Mouse (Mus musculus) liver, embryonic 15.5 days (tissue): ENCODE results near the gene Flt3. TPM values are rescaled to one million over a fixed set of nuclear protein-coding genes. Genes with fewer than 3 reads are reported as not detected.

Experiments
- ATAC-seq: fragments of 200-750 bp; cut with Nextera tagmentation; 2 replicates; pipeline ENCODE4 v1.8.0; 2017; ENCODE audit warnings: moderate number of reproducible peaks, mild to moderate bottlenecking, moderate library complexity; ENCODE audit not compliant: insufficient read depth
- H3K27ac ChIP-seq: fragments of 300-500 bp; sonication (generic); replicated peaks from 2 replicates; pipeline ENCODE4 v1.5.1; 2015; ENCODE audit warnings: mild to moderate bottlenecking, inconsistent platforms
- H3K27me3 ChIP-seq: fragments of 300-500 bp; sonication (generic); 2 replicates; pipeline ENCODE4 v1.6.1; 2015; ENCODE audit warnings: mild to moderate bottlenecking, inconsistent platforms
- H3K36me3 ChIP-seq: fragments of 300-500 bp; sonication (generic); replicated peaks from 2 replicates; pipeline ENCODE4 v1.6.1; 2015; ENCODE audit warnings: moderate library complexity, mild to moderate bottlenecking, inconsistent platforms
- H3K4me1 ChIP-seq: fragments of 300-500 bp; sonication (generic); replicated peaks from 2 replicates; pipeline ENCODE4 v1.6.1; 2015; ENCODE audit warnings: inconsistent platforms
- H3K4me2 ChIP-seq: fragments of 300-500 bp; sonication (generic); 2 replicates; pipeline ENCODE4 v1.6.1; 2015; ENCODE audit warnings: moderate library complexity, mild to moderate bottlenecking, inconsistent platforms
- H3K4me3 ChIP-seq: fragments of 300-500 bp; sonication (generic); replicated peaks from 2 replicates; pipeline ENCODE4 v1.5.1; 2015; ENCODE audit warnings: mild to moderate bottlenecking, inconsistent platforms
- H3K9ac ChIP-seq: fragments of 300-500 bp; sonication (generic); 2 replicates; pipeline ENCODE4 v1.6.1; 2015; ENCODE audit warnings: moderate library complexity, mild to moderate bottlenecking, inconsistent platforms
- H3K9me3 ChIP-seq: fragments of 300-500 bp; sonication (generic); replicated peaks from 2 replicates; pipeline ENCODE4 v1.6.1; 2016; ENCODE audit warnings: inconsistent platforms
- WGBS: fragments of 180-500 bp; shearing (Covaris S2); methylation state at CpG from one replicate; pipeline ENCODE4 v1.1.7; 2015; ENCODE audit warnings: mixed read lengths; ENCODE audit not compliant: insufficient replicate concordance; 5-methylcytosine and 5-hydroxymethylcytosine counted together
- polyA plus RNA-seq: library from polyadenylated mRNA; unstranded; fragments of >200 nt; fragmentation: Nextera tagmentation; extraction: Ambion mirVana; gene quantifications from 2 replicates; pipeline ENCODE4 v1.2.1, GENCODE M21; 2015

The Flt3 gene
- polyA plus RNA-seq, 1 experiment from 2014 or later = 1.4 TPM

DNA sequence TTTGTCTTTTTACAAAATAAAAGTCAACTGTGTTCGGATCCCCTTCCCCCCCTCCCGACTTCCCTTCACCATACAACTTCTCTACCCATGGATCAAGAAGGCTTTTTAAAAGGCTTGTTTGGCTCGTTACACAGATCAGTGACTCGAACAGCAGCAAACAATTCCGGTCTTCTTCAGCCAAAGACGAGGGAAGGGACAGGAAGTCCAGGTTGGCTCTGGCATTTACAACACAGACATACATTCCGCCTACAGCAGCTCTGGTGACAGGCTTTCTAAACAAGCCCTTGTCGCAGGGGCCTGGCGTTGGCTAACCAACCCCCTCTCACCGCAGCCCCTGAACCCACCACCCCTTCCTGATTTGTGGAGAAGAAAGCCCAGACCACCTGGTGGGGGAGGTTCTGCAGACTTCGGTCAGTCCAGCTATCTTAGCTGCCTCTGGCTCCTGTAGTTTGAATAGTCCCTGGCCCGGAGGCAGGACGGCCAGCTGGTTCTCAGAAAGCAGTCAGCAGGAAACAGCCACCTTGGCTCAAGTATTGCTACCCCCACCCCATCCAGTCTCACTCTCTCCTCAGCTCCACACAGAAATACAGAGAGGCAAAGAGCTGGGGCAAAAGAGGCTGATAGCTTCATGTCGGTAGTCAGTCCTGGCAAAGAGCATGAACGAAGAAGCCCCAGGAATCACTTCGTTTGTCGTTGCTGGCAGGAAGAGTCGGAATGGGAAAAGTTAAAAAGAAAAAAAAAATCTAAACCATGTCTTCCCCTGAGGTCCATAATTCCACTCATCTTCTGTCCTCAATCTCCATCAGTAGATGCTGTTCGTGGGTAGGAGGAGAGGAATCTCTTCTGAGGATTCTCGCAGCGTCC is 99.1 kb downstream of the Flt3 start:
- H3K27ac ChIP-seq = no peak overlapping the region
- ATAC-seq = no peak
- H3K4me3 ChIP-seq = no peak overlapping the region
- H3K4me1 ChIP-seq = 0 out of 2 replicates have a peak, but pooled peaks cover 3% of the 10 kb centered on the region
- 2% methylated on average over 21 of the region's 21 CpGs for WGBS
- no peaks in the 10 kb centered on the region for H3K9me3 ChIP-seq
- H3K9ac ChIP-seq = no peak overlapping the region
- no peaks in the 10 kb centered on the region for H3K36me3 ChIP-seq
- 0 out of 2 replicates have a peak overlapping the region, but pooled peaks have one; percentile 25 for H3K4me2 ChIP-seq
- peaks cover 96% of the 10 kb centered on the region for H3K27me3 ChIP-seq

DNA sequence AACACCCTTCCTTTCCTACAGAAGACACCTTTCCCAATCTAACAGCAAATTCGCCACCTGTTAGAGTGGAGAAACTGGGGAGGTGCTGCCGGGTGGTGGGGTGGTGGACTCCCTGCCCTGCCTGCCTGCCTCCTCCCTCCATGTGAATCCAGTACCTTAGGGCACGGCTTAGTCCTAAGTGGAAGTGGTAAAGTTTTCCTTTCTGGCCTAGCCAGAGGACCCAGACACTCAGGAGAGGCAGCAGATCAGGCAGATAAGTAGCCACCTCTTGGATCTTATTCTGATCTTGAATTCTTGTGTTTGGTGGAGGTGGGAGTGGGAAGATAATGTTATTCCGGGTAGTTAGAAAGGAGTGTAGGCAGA is 100.3 kb downstream of the Flt3 start:
- H3K27me3 ChIP-seq = peaks cover 92% of the 10 kb centered on the region
- WGBS = 1% methylated on average over 4 of the region's 4 CpGs
- H3K4me2 ChIP-seq = peak overlapping the region; percentile 45
- no peaks in the 10 kb centered on the region for H3K9me3 ChIP-seq
- no peaks in the 10 kb centered on the region for H3K36me3 ChIP-seq
- ATAC-seq = peak; percentile 32; the same call in 1 of the 2 replicates
- H3K4me3 ChIP-seq = peak overlapping the region; percentile 35; the same call in 1 of the 2 replicates
- 0 out of 2 replicates have a peak, but pooled peaks cover 3% of the 10 kb centered on the region for H3K4me1 ChIP-seq
- H3K9ac ChIP-seq = no peak overlapping the region
- H3K27ac ChIP-seq = no peak overlapping the region

DNA sequence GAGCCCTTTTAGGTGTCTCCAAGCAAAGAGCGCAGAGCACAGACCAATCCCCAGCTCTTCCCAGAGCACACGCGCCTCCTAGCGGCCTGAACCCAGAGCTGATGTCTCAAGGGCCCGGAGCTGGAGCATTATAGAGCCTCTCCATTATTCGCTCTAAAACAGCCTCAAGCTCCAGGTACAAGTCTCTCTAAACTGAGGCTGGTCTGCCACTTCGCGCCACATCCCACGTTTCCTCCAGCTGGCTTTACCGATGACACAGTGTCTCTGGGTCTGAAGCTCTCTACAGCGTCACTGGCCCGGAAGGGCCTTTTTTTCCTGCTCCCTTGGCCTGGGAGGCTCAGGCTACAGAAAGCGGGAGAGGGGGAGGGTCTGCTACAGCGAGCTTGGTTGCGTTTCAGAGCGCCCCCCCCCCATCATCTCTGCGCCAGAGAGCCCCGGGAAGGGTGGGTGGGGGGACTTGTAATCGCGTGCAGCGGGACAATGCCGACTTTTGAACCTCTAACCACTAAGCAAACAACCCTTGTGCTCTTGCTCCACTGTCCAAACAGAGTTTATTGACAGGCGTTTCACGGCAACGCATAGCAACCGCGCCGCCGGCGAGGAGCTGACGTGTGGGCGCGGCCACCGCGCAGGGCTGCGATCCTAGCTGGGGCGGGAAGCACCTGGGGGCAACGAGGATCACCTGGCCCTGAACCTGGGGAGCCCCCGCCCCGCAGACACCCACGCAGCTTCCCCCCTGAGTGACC is 100.9 kb downstream of the Flt3 start:
- Histone ChIP-seq H3K36me3 (no peaks in the 10 kb centered on the region), H3K4me1 (0 out of 2 replicates have a peak, but pooled peaks cover 3% of the 10 kb centered on the region), H3K9ac (no peak overlapping the region), H3K27ac (peak overlapping the region; percentile 74), H3K27me3 (peaks cover 91% of the 10 kb centered on the region), H3K4me2 (peak overlapping the region; percentile 52), H3K9me3 (no peaks in the 10 kb centered on the region), H3K4me3 (peak overlapping the region; percentile 35)
- peak; percentile 85 for ATAC-seq
- 1% methylated on average over 41 of the region's 41 CpGs for WGBS

DNA sequence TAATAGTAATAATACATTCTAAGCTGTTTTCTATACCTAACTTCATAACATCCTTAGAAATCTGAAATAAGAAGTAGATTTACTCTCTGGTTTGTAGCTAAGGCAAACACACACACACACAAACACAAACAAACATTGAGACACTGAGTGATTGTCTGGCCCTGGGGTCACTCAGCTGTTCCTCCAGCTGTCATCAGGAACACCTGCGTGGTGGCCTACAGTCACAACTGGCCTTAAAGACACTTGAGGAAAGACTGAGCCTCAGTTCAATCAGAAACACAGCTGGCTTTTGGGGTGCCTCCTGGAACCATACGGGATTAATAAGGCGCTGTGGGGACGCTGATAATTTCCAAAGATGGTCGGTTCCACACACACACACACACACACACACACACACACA is 103.0 kb downstream of the Flt3 start:
- Histone ChIP-seq H3K4me2 (no peak overlapping the region), H3K36me3 (no peaks in the 10 kb centered on the region), H3K9me3 (no peaks in the 10 kb centered on the region), H3K27ac (no peak overlapping the region), H3K9ac (no peak overlapping the region), H3K4me3 (no peak overlapping the region), H3K4me1 (peaks cover 14% of the 10 kb centered on the region; the same call in 1 of the 2 replicates), H3K27me3 (peaks cover 91% of the 10 kb centered on the region)
- ATAC-seq = no peak
- WGBS = 44% methylated on average over 5 of the region's 5 CpGs

DNA sequence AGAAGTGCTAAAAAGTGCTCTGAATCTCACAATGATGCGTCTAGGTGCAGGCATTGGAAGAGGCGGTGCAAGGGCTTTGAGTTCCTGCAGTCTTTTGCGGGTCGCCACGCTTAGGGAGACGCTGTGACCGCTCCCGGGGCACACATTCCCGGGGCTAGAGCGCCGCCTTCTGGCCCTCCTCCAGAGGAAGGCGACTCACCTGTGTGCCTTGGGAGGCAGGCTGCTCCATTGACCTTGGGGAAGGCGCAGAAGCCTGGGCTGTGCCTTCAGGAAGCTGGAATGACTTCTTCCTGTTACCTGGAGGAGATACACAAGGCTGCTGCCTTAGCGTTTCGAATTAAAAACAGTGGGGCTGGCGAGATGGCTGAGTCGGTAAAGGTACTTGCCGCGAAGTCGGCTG is 106.2 kb downstream of the Flt3 start:
- ATAC-seq = no peak

DNA sequence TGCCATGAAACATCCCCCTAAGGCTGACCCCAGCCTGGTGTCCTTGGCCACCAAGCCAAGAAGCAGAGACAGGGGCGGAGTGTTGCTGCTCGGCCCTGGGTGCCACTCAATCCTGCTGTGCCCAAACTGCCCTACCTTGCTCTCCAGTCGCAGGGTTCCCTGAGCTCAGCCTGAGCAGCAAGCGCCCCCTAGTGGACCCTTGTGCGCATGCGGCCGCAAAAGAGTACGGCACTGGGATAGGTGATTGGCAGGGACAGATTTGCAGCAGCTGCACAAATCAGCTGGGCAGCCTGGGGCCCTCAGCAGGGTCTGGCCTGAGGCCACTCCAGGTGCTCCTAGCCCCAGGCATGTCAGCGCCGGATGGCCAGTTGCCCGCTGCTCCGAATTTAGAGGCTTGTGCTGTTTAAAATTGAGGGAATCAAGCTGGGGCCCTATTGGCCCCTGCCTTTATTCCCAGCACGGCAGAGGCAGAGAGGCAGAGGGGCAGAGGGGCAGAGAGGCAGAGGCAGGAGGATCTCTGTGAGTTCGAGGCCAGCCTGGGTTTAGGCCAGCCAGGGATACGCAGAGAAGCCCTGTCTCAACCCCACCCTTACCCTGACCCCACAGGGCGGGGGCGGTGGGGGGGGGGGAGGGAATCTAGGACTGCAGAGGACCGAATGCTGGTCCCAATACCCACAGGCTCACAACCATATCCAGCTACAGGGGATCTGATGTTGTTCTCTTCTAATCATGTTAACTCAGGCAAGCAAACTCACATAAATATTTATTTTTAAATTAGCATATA is 107.0 kb downstream of the Flt3 start:
- Histone ChIP-seq H3K27ac (no peak overlapping the region), H3K27me3 (peaks cover 57% of the 10 kb centered on the region), H3K9me3 (no peaks in the 10 kb centered on the region), H3K36me3 (no peaks in the 10 kb centered on the region), H3K4me1 (peaks cover 15% of the 10 kb centered on the region; the same call in 1 of the 2 replicates), H3K4me3 (no peak overlapping the region), H3K4me2 (no peak overlapping the region), H3K9ac (no peak overlapping the region)
- peak; percentile 44 for ATAC-seq
- 12% methylated on average over 18 of the region's 18 CpGs for WGBS

More for the DNA sequence above, 106.2 kb downstream of the Flt3 start:
- Histone ChIP-seq H3K27ac (no peak overlapping the region), H3K27me3 (peaks cover 65% of the 10 kb centered on the region), H3K4me3 (no peak overlapping the region), H3K9me3 (no peaks in the 10 kb centered on the region), H3K9ac (no peak overlapping the region), H3K4me1 (peaks cover 15% of the 10 kb centered on the region; the same call in 1 of the 2 replicates), H3K4me2 (peak overlapping the region; percentile 41), H3K36me3 (no peaks in the 10 kb centered on the region)
- WGBS = 12% methylated on average over 20 of the region's 20 CpGs

DNA sequence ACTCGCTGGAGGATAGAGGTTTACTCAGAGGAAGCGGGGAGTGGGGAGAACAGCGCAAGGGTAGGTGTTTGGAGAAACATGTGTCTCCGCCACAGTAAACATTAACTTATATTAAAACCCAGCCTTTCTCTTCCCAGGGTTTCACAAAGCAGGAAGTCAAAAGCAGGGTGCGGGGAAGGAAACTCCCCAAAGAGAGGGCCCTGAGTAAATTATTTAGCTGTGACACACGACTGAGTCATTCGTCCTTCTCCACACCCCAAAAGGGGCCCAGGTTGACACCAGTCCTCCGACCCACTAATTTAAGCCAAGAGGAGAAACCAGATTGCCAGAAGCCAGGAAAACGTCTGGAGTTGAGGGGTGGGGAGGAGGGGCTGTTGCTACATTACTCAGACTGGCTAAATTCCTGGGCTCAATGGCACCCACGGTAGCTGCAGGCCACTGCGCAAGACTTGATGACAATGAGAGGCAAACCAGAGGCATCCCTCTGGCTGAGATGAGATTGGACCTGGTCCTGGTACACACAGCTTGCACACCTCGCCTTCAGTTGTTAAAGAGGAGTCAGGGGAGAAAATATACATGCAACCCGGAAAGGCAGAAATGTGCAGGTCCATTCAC is 107.7 kb downstream of the Flt3 start:
- H3K36me3 ChIP-seq = no peaks in the 10 kb centered on the region
- no peaks in the 10 kb centered on the region for H3K9me3 ChIP-seq
- H3K9ac ChIP-seq = no peak overlapping the region
- no peak for ATAC-seq
- 0 out of 2 replicates have a peak overlapping the region, but pooled peaks have one; percentile 10 for H3K4me2 ChIP-seq
- peaks cover 15% of the 10 kb centered on the region; the same call in 1 of the 2 replicates for H3K4me1 ChIP-seq
- H3K27ac ChIP-seq = no peak overlapping the region
- no peak overlapping the region for H3K4me3 ChIP-seq
- WGBS = 17% methylated on average over 13 of the region's 13 CpGs
- H3K27me3 ChIP-seq = peaks cover 50% of the 10 kb centered on the region

DNA sequence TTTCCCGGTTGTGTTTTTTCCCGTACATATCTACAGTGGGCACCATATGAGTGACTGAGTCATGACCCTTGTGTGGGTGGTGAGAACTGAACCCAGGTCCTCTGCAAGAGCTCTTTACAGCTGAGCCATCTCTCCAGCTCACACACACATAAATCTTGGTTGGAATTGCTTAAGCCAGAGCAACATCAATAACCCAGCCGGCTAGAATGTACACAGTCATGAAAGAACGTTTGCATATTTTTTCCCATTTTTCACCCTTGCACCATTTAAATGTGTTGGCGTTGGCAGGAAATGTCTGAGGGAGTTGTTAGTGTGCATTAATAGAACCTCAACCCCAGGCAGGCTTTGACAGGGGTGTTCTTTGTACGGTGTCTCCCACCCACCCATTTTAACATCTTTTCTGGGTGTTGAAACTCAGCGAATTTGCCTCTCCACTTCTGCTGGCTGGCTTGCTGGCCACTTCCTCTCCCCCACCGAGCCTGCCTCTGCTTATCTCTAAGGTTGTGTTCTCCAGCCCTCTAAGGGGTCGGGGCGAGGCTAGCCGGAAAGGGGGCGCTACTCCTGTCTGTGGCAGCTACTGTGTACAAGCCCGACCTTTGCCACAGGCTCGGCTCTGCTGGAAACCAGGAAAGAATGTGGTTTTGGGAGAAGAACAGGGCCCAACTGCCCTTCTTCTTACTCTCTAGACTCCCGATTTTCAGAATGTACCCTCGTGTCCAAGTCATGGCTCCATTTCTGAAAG is 108.4 kb downstream of the Flt3 start:
- Histone ChIP-seq H3K4me2 (peak overlapping the region; percentile 10; the same call in 1 of the 2 replicates), H3K36me3 (no peaks in the 10 kb centered on the region), H3K4me1 (peaks cover 15% of the 10 kb centered on the region; the same call in 1 of the 2 replicates), H3K27me3 (peaks cover 43% of the 10 kb centered on the region), H3K9ac (no peak overlapping the region), H3K4me3 (no peak overlapping the region), H3K27ac (no peak overlapping the region), H3K9me3 (no peaks in the 10 kb centered on the region)
- WGBS = 7% methylated on average over 16 of the region's 16 CpGs
- no peak for ATAC-seq

DNA sequence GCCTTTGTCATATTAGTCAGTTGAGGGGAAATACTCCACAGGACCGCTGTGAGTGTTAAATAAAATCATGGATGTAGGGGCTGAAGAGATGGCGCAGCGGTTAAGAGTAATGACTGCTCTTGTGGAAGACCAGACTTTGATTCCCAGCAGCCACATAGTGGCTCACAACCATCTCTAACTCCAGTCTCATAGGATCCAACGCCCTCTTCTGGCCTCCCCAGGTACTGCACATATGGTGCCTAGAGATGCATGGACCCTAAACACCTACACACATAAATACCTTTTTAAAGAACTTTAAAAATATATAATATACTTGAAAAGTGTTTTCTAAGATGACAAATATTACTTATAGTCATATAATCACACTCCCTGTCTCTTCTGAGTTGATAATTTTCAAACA is 115.9 kb downstream of the Flt3 start:
- no peak for ATAC-seq
- Histone ChIP-seq H3K9ac (no peak overlapping the region), H3K4me2 (no peak overlapping the region), H3K27ac (no peak overlapping the region), H3K27me3 (peaks cover 13% of the 10 kb centered on the region), H3K4me3 (no peak overlapping the region), H3K36me3 (no peaks in the 10 kb centered on the region), H3K9me3 (no peaks in the 10 kb centered on the region), H3K4me1 (no peaks in the 10 kb centered on the region)
- 63% methylated on average over 4 of the region's 4 CpGs for WGBS
